24 mouse cellular contexts compared by ENCODE assay signal in the genomic region with DNA sequence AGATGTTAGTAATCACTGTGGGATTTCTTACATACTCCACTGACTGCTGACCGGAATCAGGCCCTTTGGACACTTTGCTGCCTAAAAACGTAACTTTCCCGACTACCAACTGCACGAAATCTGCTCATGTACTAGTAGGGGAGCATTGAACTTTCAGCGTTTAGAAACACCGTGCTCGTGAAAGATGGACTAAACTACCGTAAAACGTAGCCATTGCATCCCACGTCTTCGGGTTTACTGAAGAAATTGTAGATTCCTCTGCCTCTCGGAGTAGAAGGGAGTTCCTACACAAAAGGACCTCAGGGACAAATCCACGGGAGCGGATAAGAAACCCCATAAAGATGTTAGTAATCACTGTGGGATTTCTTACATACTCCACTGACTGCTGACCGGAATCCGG. TPM values are rescaled to one million over a fixed set of nuclear protein-coding genes. Genes with fewer than 3 reads are reported as not detected.
DNase-seq lines count a peak whose midpoint lies in the region; TF ChIP-seq lines count a peak whose summit lies in the region.
"Not testable (repeated sequence)": the region's sequence is repeated elsewhere in the genome, so short reads cannot be mapped to it uniquely, and the experiment has no call there.
"Had no signal": no experiment of that assay in that cellular context is flagged by ENCODE, and none has a peak within 500 bp of the region (broad histone marks: within the 10 kb centered on the region; RNA-seq: fewer than 3 reads in every experiment).

No protein-coding gene starts in this region.

- TF ChIP-seq CTCF in gastrocnemius, adult 2 months (IDR thresholded peaks at IDR 0.05); lung, adult 2 months (IDR thresholded peaks at IDR 0.05; ENCODE audit: insufficient read depth, low read length): not testable (repeated sequence)

- TF ChIP-seq POLR2A in lung, adult 2 months (IDR thresholded peaks at IDR 0.05; ENCODE audit: borderline replicate concordance, extremely low read depth, low read depth, low read length) = not testable (repeated sequence)

- H3K4me1 ChIP-seq in lung, adult 2 months (ENCODE audit: control insufficient read depth, insufficient read depth, low read length) = not testable (repeated sequence)

- 5% methylated on average over 16 of the region's 16 CpGs for WGBS in lung, adult 2 months

- H3K27ac ChIP-seq in gastrocnemius, adult 2 months = not testable (repeated sequence)

- not testable (repeated sequence) for H3K4me3 ChIP-seq in gastrocnemius, adult 2 months; lung, adult 2 months (replicated peaks; ENCODE audit: extremely low read depth, low read depth, low read length)

- intact Hi-C loops in gastrocnemius, adult 2 months (cut with DNase I) = not testable (repeated sequence)

- DNase-seq in adrenal gland, postnatal 10 days = peak; percentile 8
- DNase-seq in gastrocnemius, adult 2 months = peak; percentile 10
- DNase-seq in kidney, adult 11 months = peak; percentile 9
- DNase-seq in layer of hippocampus, postnatal 14 days (ENCODE audit: low spot score in 2 of 2) = peak; percentile 46 to 50
- peak; percentile 49 for DNase-seq in lung, adult 2 months
- DNase-seq in ovary, postnatal 14 days (ENCODE audit: low spot score) = peak; percentile 15
- peak; percentile 41 for DNase-seq in testis, postnatal 10 days (ENCODE audit: low spot score)

RNA-seq across cellular contexts. Expression of a gene that starts 4.9 kb away (rescaled TPM):
- total RNA-seq in adrenal gland, postnatal 10 days (2021) = not detected
- not detected for total RNA-seq in gastrocnemius, adult 2 months (2021)
- total RNA-seq in layer of hippocampus, postnatal 14 days (2021) = not detected
- polyA plus RNA-seq in lung, adult 2 months (2012; rRNA removed) = 0.45 TPM in 1 of 2 replicates, not detected in the other
- total RNA-seq: common myeloid progenitor, adult 5-6 weeks; gastrocnemius, postnatal 36 days; monocyte, adult 5-6 weeks had no signal
- polyA plus RNA-seq: embryonic facial prominence, embryonic 10.5 days; forebrain, embryonic 11.5 days; heart, embryonic 10.5 days; heart, postnatal 0 days; hindbrain, embryonic 13.5 days; inflammation-experienced regulatory T-cells, adult 6 months; kidney, embryonic 15.5 days; large intestine, adult 2 months; limb, embryonic 11.5 days; liver, embryonic 11.5 days; lung, embryonic 14.5 days; midbrain, embryonic 12.5 days; neural tube, embryonic 12.5 days; stomach, postnatal 0 days had no signal

RNA-seq across cellular contexts. Expression of a gene that starts 20.3 kb away (rescaled TPM):
- under 1 TPM; 0.36 to 0.45 TPM for total RNA-seq in adrenal gland, postnatal 10 days (2021)
- under 1 TPM; 0.13 to 0.22 TPM for total RNA-seq in gastrocnemius, adult 2 months (2021)
- not detected for total RNA-seq in layer of hippocampus, postnatal 14 days (2021)
- 1.7 and 2.8 TPM in 2 replicates for polyA plus RNA-seq in lung, adult 2 months (2012; rRNA removed)
- polyA plus RNA-seq: embryonic facial prominence, embryonic 10.5 days; forebrain, embryonic 11.5 days; heart, embryonic 10.5 days; hindbrain, embryonic 13.5 days; limb, embryonic 11.5 days; liver, embryonic 11.5 days; lung, embryonic 14.5 days; midbrain, embryonic 12.5 days; neural tube, embryonic 12.5 days; stomach, postnatal 0 days had no signal
